Mouse (Mus musculus) kidney, adult 11 months (tissue): ENCODE measurements around the gene Gli2.
A peak's percentile ranks its signal among the peaks of the same experiment; 100 is the strongest.

Source experiments
- DNase-seq: peaks from one replicate; pipeline ENCODE4 v3.0.0; 2022

The Gli2 gene

GRCm38 (mm10) chr1:118935518-118935917 lies 117.9 kb downstream of the Gli2 start:
- no peak for DNase-seq

GRCm38 (mm10) chr1:118932167-118932566 lies 121.3 kb downstream of the Gli2 start:
- no peak for DNase-seq

GRCm38 (mm10) chr1:118927543-118928354 lies 125.7 kb downstream of the Gli2 start:
- DNase-seq, result no peak

GRCm38 (mm10) chr1:118926556-118926955 lies 126.9 kb downstream of the Gli2 start:
- no peak for DNase-seq

- DNase-seq, result peak; percentile 32
Measured at GRCm38 (mm10) chr1:118922189-118922588, 131.2 kb downstream of the Gli2 start.

- DNase-seq, result no peak
Measured at GRCm38 (mm10) chr1:118917520-118918220, 135.7 kb downstream of the Gli2 start.

- DNase-seq, result no peak
Measured at GRCm38 (mm10) chr1:118916477-118917075, 136.8 kb downstream of the Gli2 start.

- no peak for DNase-seq
Measured at GRCm38 (mm10) chr1:118913414-118914385, 139.7 kb downstream of the Gli2 start.

GRCm38 (mm10) chr1:118912929-118913328 lies 140.5 kb downstream of the Gli2 start:
- no peak for DNase-seq

- DNase-seq, result no peak
Measured at GRCm38 (mm10) chr1:118911427-118911727, 142.0 kb downstream of the Gli2 start.

GRCm38 (mm10) chr1:118910693-118911426 lies 142.6 kb downstream of the Gli2 start:
- DNase-seq, result no peak

- no peak for DNase-seq
Measured at GRCm38 (mm10) chr1:118909051-118909450, 144.4 kb downstream of the Gli2 start.

GRCm38 (mm10) chr1:118907574-118907973 lies 145.8 kb downstream of the Gli2 start:
- DNase-seq, result no peak

- no peak for DNase-seq
Measured at GRCm38 (mm10) chr1:118905319-118905718, 148.1 kb downstream of the Gli2 start.

- DNase-seq, result no peak
Measured at GRCm38 (mm10) chr1:118904909-118905308, 148.5 kb downstream of the Gli2 start.

- DNase-seq, result no peak
Measured at GRCm38 (mm10) chr1:118904431-118904830, 149.0 kb downstream of the Gli2 start.

- no peak for DNase-seq
Measured at GRCm38 (mm10) chr1:118903742-118904141, 149.7 kb downstream of the Gli2 start.

GRCm38 (mm10) chr1:118901868-118902586 lies 151.4 kb downstream of the Gli2 start:
- DNase-seq, result peak; percentile 11

GRCm38 (mm10) chr1:118898351-118898750 lies 155.1 kb downstream of the Gli2 start:
- DNase-seq, result no peak

- no peak for DNase-seq
Measured at GRCm38 (mm10) chr1:118895026-118895762, 158.2 kb downstream of the Gli2 start.

- no peak for DNase-seq
Measured at GRCm38 (mm10) chr1:118891395-118891794, 162.0 kb downstream of the Gli2 start.
